Mouse (Mus musculus): ENCODE data around the gene Pla1a.

Pla1a gene

DNA sequence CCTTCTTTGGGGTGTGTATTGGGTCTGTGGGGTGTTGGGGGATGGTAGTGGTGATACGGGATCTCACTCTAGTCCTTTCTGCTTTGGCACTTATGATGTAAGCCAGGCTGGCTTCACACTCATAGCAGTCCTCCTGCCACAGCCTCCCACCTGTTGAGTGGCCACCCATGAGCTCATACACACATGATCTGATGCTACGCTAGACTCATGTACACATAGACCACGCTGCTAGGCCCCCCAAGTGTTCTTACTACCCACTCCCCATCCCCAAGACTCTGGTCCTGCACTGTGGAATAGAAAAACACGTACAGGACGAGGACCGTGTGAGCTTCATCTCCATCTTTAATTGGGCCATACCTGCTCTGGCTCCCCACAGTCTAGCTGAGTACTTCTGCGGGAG is 63.9 kb downstream of the Pla1a start:
- DNase-seq (ENCODE audit: low read depth, low spot score), result no peak

DNA sequence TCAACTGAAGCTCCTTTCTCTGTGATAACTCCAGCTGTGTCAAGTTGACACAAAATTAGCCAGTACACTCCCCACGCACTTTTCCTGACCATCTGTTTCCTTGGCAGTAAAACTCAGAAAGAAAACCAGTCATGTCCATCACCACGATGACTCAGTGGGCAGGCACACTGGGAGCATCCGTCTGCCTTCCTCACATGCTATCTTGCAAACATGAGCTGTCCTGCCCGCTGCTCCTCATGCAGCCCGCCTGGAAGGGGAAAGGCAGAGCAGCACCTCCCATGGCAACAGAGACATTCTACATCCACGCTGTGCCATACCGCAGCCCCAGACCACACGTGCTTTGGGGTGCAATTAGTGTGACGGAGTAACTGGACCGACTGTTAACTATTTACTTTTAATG is 64.6 kb downstream of the Pla1a start:
- DNase-seq (ENCODE audit: low read depth, low spot score), result no peak

DNA sequence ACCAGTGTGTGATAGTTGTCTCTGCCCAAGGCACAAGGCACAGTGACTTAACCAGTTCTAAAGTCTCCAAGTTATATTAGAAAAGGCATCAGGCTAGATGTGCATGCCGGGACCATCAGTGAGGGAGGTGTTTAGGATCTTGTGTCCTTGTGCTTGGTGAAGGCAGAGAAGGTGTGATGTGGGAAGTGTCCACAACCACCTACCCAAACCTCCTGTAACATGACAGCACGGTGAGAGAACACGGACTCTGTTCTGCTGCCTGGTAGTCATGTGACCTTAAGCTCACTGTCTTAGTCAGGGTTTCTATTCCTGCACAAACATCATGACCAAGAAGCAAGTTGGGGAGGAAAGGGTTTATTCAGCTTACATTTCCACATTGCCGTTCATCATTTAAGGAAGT is 66.7 kb downstream of the Pla1a start:
- no peak for DNase-seq (ENCODE audit: low read depth, low spot score)

DNA sequence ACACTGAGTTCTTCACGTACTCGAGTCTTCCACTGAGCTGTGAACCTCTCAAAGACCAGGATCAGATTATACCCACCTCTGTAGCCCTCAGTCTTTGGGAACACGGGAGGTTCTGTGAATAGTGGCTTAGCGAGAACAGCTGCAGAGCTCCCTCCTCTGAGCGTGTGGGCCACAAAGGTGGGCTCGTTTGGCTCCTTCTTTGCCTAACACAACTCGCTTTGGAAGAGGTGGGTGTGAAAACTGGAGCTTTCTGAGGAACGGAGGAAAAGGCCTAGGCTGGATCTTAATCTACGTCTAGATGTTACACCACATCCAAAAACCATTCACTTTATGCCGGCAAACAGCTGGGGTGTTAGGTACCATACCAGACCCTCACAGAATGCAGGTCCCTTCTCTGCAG is 67.6 kb downstream of the Pla1a start:
- DNase-seq (ENCODE audit: low read depth, low spot score), result no peak

DNA sequence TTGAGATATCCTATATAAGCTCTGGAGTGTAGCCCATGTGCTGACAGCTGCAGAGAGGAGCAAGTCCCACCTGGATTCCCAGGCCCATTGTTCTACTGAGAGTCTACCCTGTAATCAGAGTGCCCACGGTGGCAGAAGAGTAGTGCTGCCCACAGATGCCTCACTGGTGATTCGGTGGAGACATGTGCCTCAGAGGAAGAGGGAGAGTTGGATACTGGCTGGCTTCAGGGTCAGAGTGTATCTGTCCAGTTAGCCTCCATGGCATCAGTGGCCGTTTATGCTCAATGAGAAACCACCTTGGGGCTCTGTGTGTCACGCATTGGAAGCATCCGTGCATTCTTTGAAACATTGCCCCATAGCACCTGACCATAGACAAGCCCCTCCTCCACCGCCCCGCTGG is 69.3 kb downstream of the Pla1a start:
- DNase-seq (ENCODE audit: low read depth, low spot score), result no peak

DNA sequence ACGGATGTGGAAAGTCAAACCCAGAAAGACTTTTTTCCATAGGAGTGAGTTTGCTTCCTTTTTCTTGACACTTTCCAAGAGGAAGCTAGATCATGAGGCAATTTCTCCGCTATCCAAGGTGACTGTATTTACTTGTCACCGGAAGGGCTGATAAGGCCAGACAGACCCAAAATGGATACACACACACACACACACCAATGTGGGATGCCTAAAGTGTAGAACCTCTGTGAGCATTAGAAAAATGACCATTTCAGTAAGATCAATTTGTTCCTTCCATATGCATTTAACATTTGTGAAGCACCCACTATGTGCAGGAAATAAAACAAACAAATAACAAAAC is 69.7 kb downstream of the Pla1a start:
- no peak for DNase-seq (ENCODE audit: low read depth, low spot score)

DNA sequence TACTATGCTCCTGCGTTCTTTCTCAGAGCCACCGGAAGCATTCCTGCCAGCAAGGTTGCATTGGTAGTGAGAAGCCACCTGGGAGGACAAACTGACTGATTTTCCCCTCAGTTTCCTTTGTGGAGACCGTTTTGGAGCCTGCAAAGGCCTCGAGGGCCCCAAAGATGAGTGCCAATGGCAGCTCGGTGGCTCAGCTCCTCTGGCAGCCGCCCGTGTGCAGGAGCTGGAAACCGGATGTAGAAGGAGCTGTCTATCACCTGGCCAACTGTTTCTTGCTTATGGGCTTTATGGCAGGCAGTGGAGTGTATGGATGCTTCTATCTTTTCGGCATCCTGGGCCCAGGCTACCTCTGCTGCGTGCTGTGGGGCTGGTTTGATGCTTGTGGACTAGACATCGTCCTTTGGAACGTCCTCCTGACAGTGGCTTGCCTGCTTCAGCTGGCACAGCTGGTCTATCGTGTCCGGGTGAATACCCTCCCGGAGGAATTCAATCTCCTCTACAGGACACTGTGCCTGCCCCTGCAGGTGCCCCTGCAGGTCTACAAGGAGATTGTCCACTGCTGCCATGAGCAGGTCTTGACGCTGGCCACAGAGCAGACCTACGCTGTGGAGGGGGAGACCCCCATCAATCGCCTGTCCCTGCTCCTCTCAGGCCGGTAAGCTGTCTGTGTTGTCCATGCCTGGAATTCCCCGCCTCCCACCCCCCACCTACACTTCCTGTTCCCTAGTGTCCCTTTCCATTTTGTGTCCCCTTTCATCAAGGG is 70.3 kb downstream of the Pla1a start:
- no peak for DNase-seq (ENCODE audit: low read depth, low spot score)

DNA sequence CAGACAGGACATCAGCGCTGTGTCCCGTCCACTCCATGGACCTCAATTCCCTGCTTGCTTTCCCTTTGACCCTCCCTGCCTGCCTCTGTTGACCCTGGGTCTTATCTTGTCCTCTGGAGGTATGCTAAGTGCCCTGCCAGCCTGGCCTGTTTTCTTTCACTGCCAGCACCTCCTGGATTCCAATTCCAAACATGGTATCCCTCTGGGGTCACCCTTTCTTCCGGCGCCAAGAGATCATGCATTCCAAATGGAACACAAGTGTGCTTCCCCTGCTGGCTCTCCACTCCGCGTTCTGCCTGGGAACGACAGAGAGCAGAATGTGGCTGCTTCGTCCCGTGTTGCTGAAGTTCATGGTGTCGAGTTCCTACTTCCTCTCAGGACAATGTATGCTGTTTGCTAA is 71.0 kb downstream of the Pla1a start, which contains the start of gene Popdc2:
TSS of gene Popdc2 (plus strand) at position 277 of the 400 bp plus-strand sequence.
- DNase-seq (ENCODE audit: low read depth, low spot score), result no peak

DNA sequence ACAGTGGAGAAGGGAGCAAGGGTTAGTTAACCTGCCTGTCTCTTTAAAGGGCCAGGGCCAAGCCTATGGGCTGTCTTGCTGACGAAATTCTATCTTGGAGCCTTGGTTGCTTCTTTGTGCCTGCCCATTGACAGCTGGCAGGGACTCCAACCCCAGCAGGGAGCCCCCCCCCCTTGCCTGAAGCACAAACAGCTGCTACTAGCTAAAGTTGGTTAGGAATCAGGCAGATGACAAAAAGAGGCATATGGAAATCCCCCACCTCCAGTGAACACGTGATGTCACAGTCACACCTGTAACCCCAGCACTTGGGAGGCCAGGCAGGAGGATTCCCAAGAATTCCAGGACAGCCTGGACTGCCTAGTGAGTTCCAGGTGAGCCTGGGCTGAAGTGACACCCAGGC is 72.6 kb downstream of the Pla1a start:
- DNase-seq (ENCODE audit: low read depth, low spot score), result no peak

DNA sequence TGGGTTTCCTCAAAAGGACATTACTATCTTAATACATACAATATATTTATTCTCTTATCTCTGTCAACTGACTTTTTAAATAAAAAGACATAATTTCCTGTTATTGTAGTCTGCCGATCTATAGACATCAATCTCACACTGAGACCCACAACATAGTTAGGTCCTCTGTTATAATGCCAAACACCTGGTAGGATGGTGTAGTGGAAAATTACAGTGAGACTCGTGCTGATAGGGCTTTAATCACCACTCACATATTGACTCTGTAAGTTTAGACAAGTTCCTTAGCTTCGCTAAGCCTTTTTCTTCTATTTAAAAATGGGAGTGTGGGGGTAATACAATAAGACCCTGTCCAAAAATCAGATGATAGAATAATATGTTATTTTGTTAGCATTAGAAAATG is 73.1 kb downstream of the Pla1a start:
- DNase-seq (ENCODE audit: low read depth, low spot score), result no peak

DNA sequence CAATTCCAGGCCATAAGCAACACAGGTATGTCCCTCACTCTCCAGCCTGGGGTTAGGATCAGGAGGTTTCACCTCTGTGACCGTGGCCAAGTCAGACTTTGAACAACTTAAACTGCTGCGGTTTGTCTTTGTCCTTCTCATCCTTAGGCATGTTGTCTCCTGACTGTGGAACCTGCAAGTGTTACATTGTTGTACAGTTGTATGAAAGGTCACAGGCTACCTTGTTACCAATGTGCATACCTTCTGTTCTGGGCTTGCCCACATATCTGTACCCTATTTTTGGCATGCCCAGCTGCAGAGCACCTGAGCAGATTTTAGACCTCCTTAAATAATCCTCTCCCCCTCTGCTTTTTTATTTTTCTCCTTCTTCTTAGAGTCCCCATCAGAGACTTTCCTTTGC is 73.7 kb downstream of the Pla1a start:
- no peak for DNase-seq (ENCODE audit: low read depth, low spot score)

DNA sequence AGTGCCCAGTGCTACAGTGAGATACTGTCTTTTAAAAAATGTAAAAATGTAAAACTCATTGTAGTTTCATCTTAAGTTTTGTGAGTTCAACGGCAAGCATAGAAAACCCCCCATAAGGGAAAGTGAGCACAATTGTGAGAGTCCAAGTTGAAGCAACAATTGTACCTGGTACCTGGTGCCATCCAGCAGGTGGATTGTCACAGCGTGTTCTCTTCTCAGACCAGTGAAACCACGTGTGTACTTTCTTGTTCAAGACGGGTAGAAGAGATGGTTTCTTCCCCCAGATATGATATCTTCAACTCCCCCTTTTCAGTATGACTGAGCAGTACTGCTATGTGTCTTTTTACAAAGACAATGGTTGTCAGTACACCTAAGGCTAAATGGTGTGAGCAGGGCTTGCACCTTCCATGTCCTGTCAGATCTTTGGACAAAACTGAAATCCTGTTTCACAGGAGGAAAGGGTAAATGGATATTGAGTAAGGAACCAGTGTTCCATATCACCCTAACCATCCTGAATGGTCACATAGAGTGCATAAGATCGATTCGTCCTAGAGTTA is 74.6 kb downstream of the Pla1a start:
- no peak for DNase-seq (ENCODE audit: low read depth, low spot score)

DNA sequence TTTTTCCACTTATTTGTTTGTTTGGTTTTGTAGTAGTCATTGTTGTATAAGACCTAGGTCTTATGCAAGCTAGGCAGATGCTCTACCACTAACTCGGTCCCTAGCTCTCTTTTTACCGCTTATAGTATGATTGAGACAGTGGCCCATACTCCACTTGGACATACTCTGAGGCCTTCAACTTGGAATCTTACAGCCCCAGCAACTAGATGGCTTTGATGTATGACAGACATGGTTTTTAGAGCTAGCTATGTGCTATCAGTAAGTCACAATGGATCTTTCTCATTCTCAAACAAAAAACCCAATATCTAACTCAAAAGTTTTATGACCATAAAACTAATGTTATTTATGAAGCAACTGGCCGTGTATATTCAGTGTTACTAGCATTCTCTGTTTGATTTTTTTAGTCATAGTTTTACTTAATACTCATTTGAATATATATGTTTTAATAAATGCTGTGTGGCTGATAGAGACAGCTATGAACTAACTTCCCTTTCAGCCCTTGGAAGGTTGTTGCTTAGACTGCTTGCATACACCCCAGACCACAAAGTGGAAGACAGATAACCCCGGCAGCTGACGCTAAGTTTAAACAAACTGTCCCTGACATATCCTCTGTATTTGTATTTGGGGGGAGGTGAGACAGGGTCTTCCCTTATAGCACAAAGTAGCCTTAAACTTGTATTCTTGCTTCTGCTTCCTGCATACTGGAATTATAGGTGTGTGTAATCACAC is 78.6 kb downstream of the Pla1a start:
- DNase-seq (ENCODE audit: low read depth, low spot score), result no peak

DNA sequence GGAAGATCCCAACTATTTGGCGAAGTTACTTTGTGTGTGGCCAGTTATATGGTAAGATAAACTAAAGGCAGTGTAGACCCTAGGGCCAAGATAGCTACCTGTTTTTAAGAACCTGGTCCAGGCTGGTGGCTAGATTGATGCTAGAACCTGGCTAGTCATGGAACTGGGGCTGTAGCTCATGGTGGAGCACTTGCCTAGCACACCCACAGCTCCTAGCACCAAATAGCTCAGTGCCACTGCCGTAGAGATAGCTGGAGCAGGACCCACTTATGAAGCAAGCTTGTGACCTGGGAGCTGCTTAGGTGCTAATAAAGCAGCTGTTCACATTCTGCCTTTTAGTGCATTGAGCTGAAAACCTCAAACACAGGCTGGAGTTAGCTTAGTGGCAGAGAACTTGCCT is 79.3 kb downstream of the Pla1a start:
- DNase-seq (ENCODE audit: low read depth, low spot score), result no peak

DNA sequence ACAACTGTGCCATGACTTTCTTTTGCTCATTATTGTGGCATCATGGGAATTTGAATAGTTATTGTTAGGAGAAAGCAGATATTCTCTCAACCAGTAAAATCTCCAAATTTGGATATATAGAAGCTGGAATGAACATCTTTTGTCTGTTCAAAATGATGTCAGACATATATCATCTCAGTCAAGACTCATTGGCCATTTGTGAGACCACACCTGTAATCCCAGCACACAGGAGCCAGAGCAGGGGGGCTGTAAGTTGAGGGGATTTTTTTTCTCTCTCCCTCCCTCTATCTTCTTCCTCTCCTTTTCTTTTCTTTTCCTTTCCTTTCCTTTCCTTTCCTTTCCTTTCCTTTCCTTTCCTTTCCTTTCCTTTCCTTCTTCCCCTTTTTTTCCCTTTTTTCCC is 80.1 kb downstream of the Pla1a start:
- no peak for DNase-seq (ENCODE audit: low read depth, low spot score)

DNA sequence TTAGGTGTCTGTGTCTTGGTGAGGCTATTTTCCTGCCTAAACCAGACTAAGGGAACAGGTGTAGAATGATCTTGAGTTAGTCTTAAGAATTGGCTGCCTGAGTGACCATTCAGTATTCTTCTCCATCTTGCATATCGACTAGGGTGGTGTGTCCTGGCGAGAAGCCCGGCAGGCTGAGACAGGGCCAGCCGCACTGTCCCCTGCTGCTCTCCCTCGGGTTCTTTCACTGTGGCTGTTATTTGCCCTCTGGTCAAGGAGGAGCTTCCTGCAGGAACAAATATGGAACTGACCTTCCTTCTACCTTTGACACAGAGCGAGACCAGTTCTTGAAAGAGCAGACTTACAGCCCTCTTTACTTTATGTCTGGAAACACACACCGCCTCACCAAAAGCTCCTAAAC is 80.9 kb downstream of the Pla1a start:
- DNase-seq (ENCODE audit: low read depth, low spot score), result no peak

DNA sequence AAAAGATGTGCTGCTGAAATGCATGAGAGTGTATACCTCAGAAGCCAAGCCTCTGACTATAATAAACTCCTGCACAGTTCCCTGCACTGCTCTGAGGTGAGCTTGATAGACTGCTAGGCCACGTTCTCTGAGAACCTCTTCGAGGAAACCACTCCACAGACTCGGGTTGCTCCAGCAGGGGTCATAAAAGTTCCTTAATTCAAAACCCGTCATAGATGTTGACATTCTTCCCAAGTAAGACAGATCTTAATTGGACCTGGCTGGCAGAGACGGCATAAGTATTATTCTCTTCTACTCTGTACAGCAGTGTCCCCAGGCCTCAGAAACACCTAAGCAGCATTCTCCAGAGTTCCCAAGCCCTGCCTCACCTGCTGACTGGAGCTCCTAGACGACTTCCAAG is 82.0 kb downstream of the Pla1a start:
- DNase-seq (ENCODE audit: low read depth, low spot score), result no peak

DNA sequence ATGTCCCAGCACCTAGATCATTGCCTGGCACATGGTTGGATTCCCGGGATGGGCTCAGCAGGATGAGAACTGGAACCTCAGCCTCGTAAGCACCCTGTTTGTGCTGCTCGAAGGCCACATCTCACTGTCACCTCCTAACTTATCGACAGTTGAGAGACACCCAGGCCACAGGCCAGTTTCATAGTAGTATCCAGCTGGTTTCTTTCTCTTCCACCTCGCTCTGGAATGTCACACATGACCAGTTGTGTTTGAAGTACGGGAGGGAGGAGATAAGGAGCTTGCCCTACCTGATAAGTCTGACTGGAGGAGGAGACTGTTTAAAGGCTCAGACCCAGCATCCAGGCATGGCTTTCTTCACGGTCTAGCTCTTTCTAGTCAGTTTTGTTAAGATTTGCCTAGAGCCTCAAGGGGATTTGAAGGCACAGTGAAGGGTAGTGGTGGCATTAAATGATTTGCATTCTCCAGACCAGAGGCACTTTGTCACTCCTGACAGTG is 82.5 kb downstream of the Pla1a start:
- no peak for DNase-seq (ENCODE audit: low read depth, low spot score)

DNA sequence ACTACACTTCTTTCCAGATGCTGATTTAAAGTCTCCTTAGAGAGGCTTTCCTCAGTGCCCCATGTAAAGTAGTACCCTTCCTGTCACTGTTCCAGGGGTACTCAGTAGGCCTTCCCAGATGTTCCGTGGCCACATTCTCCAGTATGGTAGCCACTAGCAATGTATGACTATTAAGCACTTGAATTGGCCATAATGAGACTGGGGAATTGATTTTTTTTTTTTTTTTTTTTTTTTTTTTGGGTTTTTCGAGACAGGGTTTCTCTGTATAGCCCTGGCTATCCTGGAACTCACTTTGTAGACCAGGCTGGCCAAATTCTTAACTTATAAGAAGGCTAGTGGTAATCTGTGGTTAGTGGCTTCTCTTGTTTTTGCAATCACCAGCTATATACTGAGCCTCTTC is 83.1 kb downstream of the Pla1a start:
- no peak for DNase-seq (ENCODE audit: low read depth, low spot score)

DNA sequence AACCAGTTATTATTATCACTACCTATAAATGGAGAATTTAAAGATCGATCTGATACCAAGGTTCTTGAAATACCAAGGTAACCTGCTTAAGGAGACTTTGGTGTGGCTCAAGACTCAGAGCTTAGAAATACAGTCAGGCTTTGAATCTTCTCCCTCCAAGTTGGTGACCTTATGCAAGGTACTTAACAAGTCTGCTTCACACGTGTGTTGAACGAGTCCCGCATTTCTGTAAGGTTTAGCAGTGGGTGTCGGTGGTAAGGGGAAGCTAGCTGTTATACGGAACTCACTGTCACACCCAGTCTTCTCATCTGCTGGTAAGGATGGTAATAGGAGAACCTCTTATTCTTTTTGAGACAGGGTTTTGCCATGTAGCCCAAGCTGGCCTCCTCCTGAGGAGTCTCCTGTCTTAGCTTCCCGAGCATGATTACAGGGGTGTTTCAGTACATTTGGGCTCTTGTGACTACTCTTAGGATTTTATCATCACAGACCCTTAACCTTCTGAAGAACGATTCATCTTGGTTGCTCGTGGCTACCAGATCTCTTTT is 84.7 kb downstream of the Pla1a start:
- DNase-seq (ENCODE audit: low read depth, low spot score), result no peak

DNA sequence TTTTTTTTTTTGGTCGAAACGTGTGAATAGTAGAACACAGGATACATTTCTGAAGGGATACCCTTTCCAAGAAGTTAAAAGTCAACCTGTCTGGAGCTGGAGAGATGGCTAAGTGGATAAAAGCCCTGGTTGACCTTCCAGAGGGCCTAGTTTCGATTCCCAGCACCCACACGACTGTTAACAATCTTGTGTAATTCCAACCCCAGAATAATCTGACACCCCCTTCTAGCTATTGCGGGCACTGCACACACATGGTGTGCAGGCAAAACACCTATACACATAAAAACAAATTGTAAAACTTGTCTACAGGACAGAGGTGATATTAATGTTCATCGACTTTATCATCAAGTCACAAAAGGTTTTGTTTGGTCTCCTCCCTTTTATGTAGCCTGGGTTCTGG is 85.4 kb downstream of the Pla1a start:
- DNase-seq (ENCODE audit: low read depth, low spot score), result no peak

DNA sequence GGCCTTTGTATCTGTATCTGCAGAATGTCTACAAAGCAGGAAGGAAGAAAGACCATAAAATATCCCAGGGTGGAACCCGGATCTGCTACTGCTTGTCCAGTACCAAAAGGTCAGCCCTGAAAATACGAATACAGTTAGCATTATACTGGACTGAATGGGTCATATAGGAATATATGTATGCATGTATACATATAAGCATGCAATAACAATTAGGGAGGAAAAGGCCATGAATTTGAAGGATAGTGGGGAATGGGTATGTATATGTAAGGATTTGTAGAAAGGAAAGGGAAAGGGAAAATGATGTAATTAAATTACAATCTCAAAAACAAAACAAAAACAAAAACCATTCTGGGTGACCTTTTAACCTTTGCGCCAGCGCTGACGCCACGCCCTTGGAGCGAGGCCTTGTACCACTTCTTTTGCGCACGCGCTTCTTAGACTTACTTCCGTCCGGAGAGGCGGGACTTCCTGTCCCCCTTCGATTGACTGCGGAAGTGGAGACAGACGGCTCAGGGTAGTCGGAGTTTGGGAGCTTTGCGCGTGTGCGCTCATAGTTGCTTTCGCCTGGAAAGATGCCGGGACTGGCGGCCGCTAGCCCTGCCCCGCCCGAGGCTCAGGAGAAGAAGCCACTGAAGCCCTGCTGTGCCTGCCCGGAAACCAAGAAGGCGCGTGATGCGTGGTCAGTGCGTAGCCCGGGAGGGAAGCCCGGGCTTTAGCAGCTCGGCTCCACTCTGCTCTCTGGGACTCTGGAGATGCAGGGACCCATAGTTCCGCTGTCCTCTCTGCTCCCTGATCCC is 86.2 kb downstream of the Pla1a start, which contains the start of the genes Cox17 and Gm21987:
TSS of gene Cox17 (plus strand) at position 463 of the 797 bp plus-strand sequence.
TSS of gene Gm21987 (plus strand) at position 512 of the 797 bp plus-strand sequence.
- DNase-seq (ENCODE audit: low read depth, low spot score), result peak; percentile 90

Measured in forelimb bud, embryonic 11.5 days (tissue).